Mouse (Mus musculus) MEL (cell line): ENCODE measurements around the gene Engase. TPM values are rescaled to one million over a fixed set of nuclear protein-coding genes. Genes with fewer than 3 reads are reported as not detected.

Source experiments
- DNase-seq: peaks from one replicate; pipeline ENCODE4 v3.0.0; 2011; ENCODE audit warnings: low read depth, low spot score
- H3K27ac ChIP-seq: 2 replicates; pipeline ENCODE4 v1.5.1; 2012; ENCODE audit warnings: low read depth, mild to moderate bottlenecking, control low read depth, low read length, moderate library complexity; ENCODE audit not compliant: control insufficient read depth
- H3K27me3 ChIP-seq, 2 experiments: fragments of 150-350 bp in 1 of 2; sonication (generic) in 1 of 2; 2 replicates each; pipeline ENCODE4 v1.6.1; 2012; ENCODE audit warnings: low read length in 2 of 2, mild to moderate bottlenecking in 2 of 2, improper control_type of control experiment in 1 of 2, moderate library complexity in 1 of 2; ENCODE audit not compliant: insufficient read depth in 2 of 2, control insufficient read depth in 1 of 2
- H3K36me3 ChIP-seq, 2 experiments: 2 replicates each; pipeline ENCODE4 v1.6.1; 2012 to 2014; ENCODE audit warnings: low read length in 2 of 2, improper control_type of control experiment in 1 of 2, inconsistent platforms in 1 of 2, mild to moderate bottlenecking in 1 of 2; ENCODE audit not compliant: insufficient read depth in 2 of 2, control insufficient read depth in 1 of 2
- H3K4me1 ChIP-seq, 2 experiments: fragments of 150-350 bp in 1 of 2; sonication (generic) in 1 of 2; 2 replicates each; pipeline ENCODE4 v1.6.1; 2012; ENCODE audit warnings: low read length in 2 of 2, improper control_type of control experiment in 1 of 2, mild to moderate bottlenecking in 1 of 2; ENCODE audit not compliant: insufficient read depth in 2 of 2, control insufficient read depth in 1 of 2
- H3K4me3 ChIP-seq, 2 experiments: fragments of 150-350 bp in 1 of 2; sonication (generic) in 1 of 2; 2 replicates each; pipeline ENCODE4 v1.5.1; 2012; ENCODE audit warnings: low read depth in 2 of 2, low read length in 2 of 2, mild to moderate bottlenecking in 2 of 2, moderate library complexity in 2 of 2, control low read depth in 1 of 2, improper control_type of control experiment in 1 of 2; ENCODE audit not compliant: control insufficient read depth in 1 of 2, insufficient read depth in 1 of 2
- H3K79me2 ChIP-seq: 2 replicates; pipeline ENCODE4 v1.6.1; 2012; ENCODE audit warnings: mild to moderate bottlenecking, low read length, moderate library complexity; ENCODE audit not compliant: control insufficient read depth, poor library complexity, insufficient read depth
- H3K9ac ChIP-seq: 2 replicates; pipeline ENCODE4 v1.6.1; 2012; ENCODE audit warnings: low read depth, mild to moderate bottlenecking, control low read depth, low read length, moderate library complexity; ENCODE audit not compliant: control insufficient read depth, poor library complexity, severe bottlenecking
- H3K9me3 ChIP-seq: fragments of 150-350 bp; sonication (generic); replicated peaks from 2 replicates; pipeline ENCODE4 v1.6.1; 2012; ENCODE audit warnings: mild to moderate bottlenecking, low read length, improper control_type of control experiment, moderate library complexity; ENCODE audit not compliant: insufficient read depth
- BHLHE40 ChIP-seq: IDR thresholded peaks from 2 replicates; pipeline ENCODE4 v1.6.1; 2012; ENCODE audit warnings: low read depth, mild to moderate bottlenecking, inconsistent platforms, low read length, improper control_type of control experiment, borderline replicate concordance
- E2F4 ChIP-seq: IDR thresholded peaks from 2 replicates; pipeline ENCODE4 v1.6.1; 2011; ENCODE audit warnings: low read depth, low read length, improper control_type of control experiment, borderline replicate concordance
- ELF1 ChIP-seq: IDR thresholded peaks from 2 replicates; pipeline ENCODE4 v1.6.1; 2014; ENCODE audit warnings: low read depth, mild to moderate bottlenecking, inconsistent platforms, low read length, improper control_type of control experiment, moderate library complexity
- EP300 ChIP-seq, 2 experiments: IDR thresholded peaks; 2 replicates each; pipeline ENCODE4 v1.6.1; 2011; ENCODE audit warnings: improper control_type of control experiment in 2 of 2, low read length in 2 of 2, low read depth in 1 of 2, mild to moderate bottlenecking in 1 of 2
- ETS1 ChIP-seq: IDR thresholded peaks from 2 replicates; pipeline ENCODE4 v1.6.1; 2012; ENCODE audit warnings: low read depth, mild to moderate bottlenecking, inconsistent platforms, low read length, improper control_type of control experiment, moderate library complexity
- GATA1 ChIP-seq: IDR thresholded peaks from 2 replicates; pipeline ENCODE4 v1.6.1; 2011; ENCODE audit warnings: low read depth, low read length, improper control_type of control experiment
- HCFC1 ChIP-seq: IDR thresholded peaks from 2 replicates; pipeline ENCODE4 v1.6.1; 2012; ENCODE audit warnings: low read depth, mild to moderate bottlenecking, inconsistent platforms, low read length, improper control_type of control experiment, moderate library complexity
- MAFK ChIP-seq: IDR thresholded peaks from 2 replicates; pipeline ENCODE4 v1.6.1; 2011; ENCODE audit warnings: low read depth, mild to moderate bottlenecking, low read length, improper control_type of control experiment, borderline replicate concordance
- MAX ChIP-seq: IDR thresholded peaks from 2 replicates; pipeline ENCODE4 v1.6.1; 2011; ENCODE audit warnings: low read length, improper control_type of control experiment
- MAZ ChIP-seq: IDR thresholded peaks from 2 replicates; pipeline ENCODE4 v1.6.1; 2012; ENCODE audit warnings: low read depth, mild to moderate bottlenecking, inconsistent platforms, low read length, improper control_type of control experiment
- MEF2A ChIP-seq: IDR thresholded peaks from 2 replicates; pipeline ENCODE4 v1.6.1; 2014; ENCODE audit warnings: low read depth, mild to moderate bottlenecking, inconsistent platforms, low read length, improper control_type of control experiment; ENCODE audit not compliant: poor library complexity, insufficient replicate concordance, severe bottlenecking; ENCODE audit errors: extremely low read depth
- MXI1 ChIP-seq: IDR thresholded peaks from 2 replicates; pipeline ENCODE4 v1.6.1; 2011; ENCODE audit warnings: mild to moderate bottlenecking, low read depth, low read length, improper control_type of control experiment
- MYB ChIP-seq: IDR thresholded peaks from 2 replicates; pipeline ENCODE4 v1.6.1; 2011; ENCODE audit warnings: mild to moderate bottlenecking, low read depth, low read length, improper control_type of control experiment
- MYC ChIP-seq: IDR thresholded peaks from 2 replicates; pipeline ENCODE4 v1.6.1; 2011; ENCODE audit warnings: low read depth, mild to moderate bottlenecking, low read length, improper control_type of control experiment, moderate library complexity
- NELFE ChIP-seq: IDR thresholded peaks from 2 replicates; pipeline ENCODE4 v1.6.1; 2011; ENCODE audit warnings: low read depth, low read length, improper control_type of control experiment
- NRF1 ChIP-seq: IDR thresholded peaks from 2 replicates; pipeline ENCODE4 v1.6.1; 2014; ENCODE audit warnings: low read depth, mild to moderate bottlenecking, inconsistent platforms, low read length, improper control_type of control experiment, moderate library complexity; ENCODE audit not compliant: poor library complexity, insufficient read depth, severe bottlenecking
- POLR2A ChIP-seq, 2 experiments: IDR thresholded peaks; 2 replicates each; pipeline ENCODE4 v1.6.1; 2011 to 2012; ENCODE audit warnings: low read length in 2 of 2, mild to moderate bottlenecking in 2 of 2, control low read depth in 1 of 2, improper control_type of control experiment in 1 of 2, low read depth in 1 of 2, moderate library complexity in 1 of 2; ENCODE audit not compliant: control insufficient read depth in 1 of 2, insufficient read depth in 1 of 2, poor library complexity in 1 of 2
- POLR2AphosphoS2 ChIP-seq: IDR thresholded peaks from 2 replicates; pipeline ENCODE4 v1.6.1; 2011; ENCODE audit warnings: low read length, improper control_type of control experiment
- RCOR1 ChIP-seq: IDR thresholded peaks from 2 replicates; pipeline ENCODE4 v1.6.1; 2012; ENCODE audit warnings: low read depth, mild to moderate bottlenecking, inconsistent platforms, low read length, improper control_type of control experiment
- SIN3A ChIP-seq: IDR thresholded peaks from 2 replicates; pipeline ENCODE4 v1.6.1; 2012; ENCODE audit warnings: low read length, improper control_type of control experiment, inconsistent platforms
- TAL1 ChIP-seq: IDR thresholded peaks from 2 replicates; pipeline ENCODE4 v1.6.1; 2012; ENCODE audit warnings: mild to moderate bottlenecking, inconsistent platforms, low read length, moderate library complexity, mixed read lengths
- TCF12 ChIP-seq: IDR thresholded peaks from 2 replicates; pipeline ENCODE4 v1.6.1; 2014; ENCODE audit warnings: low read depth, mild to moderate bottlenecking, inconsistent platforms, low read length, improper control_type of control experiment, moderate library complexity
- USF1 ChIP-seq: IDR thresholded peaks from 2 replicates; pipeline ENCODE4 v1.6.1; 2014; ENCODE audit warnings: low read depth, mild to moderate bottlenecking, inconsistent platforms, low read length, improper control_type of control experiment, moderate library complexity
- USF2 ChIP-seq, 2 experiments: IDR thresholded peaks; 2 replicates each; pipeline ENCODE4 v1.6.1; 2011 to 2012; ENCODE audit warnings: improper control_type of control experiment in 2 of 2, low read length in 2 of 2, borderline replicate concordance in 1 of 2, inconsistent platforms in 1 of 2, low read depth in 1 of 2, mild to moderate bottlenecking in 1 of 2; ENCODE audit not compliant: insufficient read depth in 1 of 2
- ZKSCAN1 ChIP-seq: IDR thresholded peaks from 2 replicates; pipeline ENCODE4 v1.6.1; 2012; ENCODE audit warnings: low read depth, mild to moderate bottlenecking, inconsistent platforms, low read length, improper control_type of control experiment, moderate library complexity
- polyA plus RNA-seq, 2 experiments: library from polyadenylated mRNA; stranded (reverse) in 1 of 2; unstranded in 1 of 2; fragments of >175 nt in 1 of 2; fragments of >200 nt in 1 of 2; gene quantifications; 2 replicates each; pipeline versions ENCODE4 v1.2.1 to v1.2.4; 2012; ENCODE audit warnings: low replicate concordance in 2 of 2, low read depth in 1 of 2; ENCODE audit not compliant: insufficient read length in 2 of 2, insufficient read depth in 1 of 2, missing spikeins in 1 of 2
- total RNA-seq: library from RNA; depleted of rRNA; stranded (reverse); fragments of 300-350 nt; gene quantifications from 2 replicates; pipeline ENCODE4 v1.2.3, GENCODE M21; 2012

The Engase gene
- total and polyA plus RNA-seq, 3 experiments, result 15.3 to 23.5 TPM; not detected in 1

DNA sequence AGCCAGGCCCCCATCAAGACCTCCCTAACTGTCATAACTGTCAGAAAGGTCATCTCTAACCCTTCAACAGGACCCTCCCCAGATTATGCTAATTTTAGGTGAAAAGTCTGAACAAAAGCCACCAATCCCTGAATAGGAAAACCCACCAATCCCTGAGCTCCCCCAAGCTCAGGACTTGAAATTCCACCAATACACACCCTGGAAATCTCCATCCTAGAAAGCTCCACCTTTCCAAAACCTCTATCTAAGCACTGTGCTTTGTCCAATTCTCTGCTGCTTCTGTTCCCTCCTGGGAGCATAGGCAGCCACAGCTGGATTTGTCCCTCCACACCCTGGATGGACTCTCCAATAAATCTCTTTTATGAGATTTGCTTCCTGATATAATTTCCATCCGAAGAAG lies 3.5 kb upstream of the Engase start:
- Histone ChIP-seq H3K36me3 (peaks cover 0 to 35% of the 10 kb centered on the region in 2 experiments; a peak in 2 of 4 replicates), H3K27me3 (no peaks in the 10 kb centered on the region), H3K79me2 (0 out of 2 replicates have a peak, but pooled peaks cover 4% of the 10 kb centered on the region), H3K27ac (peak overlapping the region; percentile 88), H3K9me3 (no peaks in the 10 kb centered on the region), H3K4me3 (peak overlapping the region in 1 of 2 experiments; percentile 19; a peak in 1 of 4 replicates), H3K4me1 (peaks cover 36 to 60% of the 10 kb centered on the region in 2 experiments), H3K9ac (peak overlapping the region; percentile 20)
- peak; percentile 59 for DNase-seq
- 0 out of 2 replicates have a peak, but pooled peaks have one; percentile 32 for TF ChIP-seq MYB
- TF ChIP-seq POLR2AphosphoS2, result no peak
- 0 out of 2 replicates have a peak, but pooled peaks have one; percentile 8 for TF ChIP-seq HCFC1

- 0 out of 2 replicates have a peak, but pooled peaks cover 4% of the 10 kb centered on the region for H3K79me2 ChIP-seq
- TF ChIP-seq EP300 (IDR thresholded peaks at IDR 0.05; ENCODE audit: low read depth in 1 of 2, low read length in 2 of 2) (peak; percentile 84 to 87), GATA1 (peak; percentile 95), USF2 (IDR thresholded peaks at IDR 0.05; ENCODE audit: borderline replicate concordance in 1 of 2, insufficient read depth in 1 of 2, low read depth in 1 of 2, low read length in 2 of 2) (no peak), NELFE (0 out of 2 replicates have a peak, but pooled peaks have one; percentile 28), ELF1 (peak; percentile 15; the same call in 1 of the 2 replicates), E2F4 (no peak), BHLHE40 (peak; percentile 42; the same call in 1 of the 2 replicates), NRF1 (no peak), MAZ (peak; percentile 68; the same call in 1 of the 2 replicates), ETS1 (peak; percentile 96), TCF12 (peak; percentile 92), RCOR1 (peak; percentile 63), SIN3A (peak; percentile 86), ZKSCAN1 (no peak), MXI1 (peak; percentile 81), MAFK (peak; percentile 77; the same call in 1 of the 2 replicates), USF1 (peak; percentile 40; the same call in 1 of the 2 replicates), HCFC1 (peak; percentile 11; the same call in 1 of the 2 replicates), POLR2A (IDR thresholded peaks at IDR 0.05; ENCODE audit: control insufficient read depth in 1 of 2, insufficient read depth in 1 of 2, low read depth in 1 of 2, low read length in 2 of 2, poor library complexity in 1 of 2) (no peak), MEF2A (peak; percentile 99), MAX (peak; percentile 94), MYC (peak; percentile 95), TAL1 (peak; percentile 37; the same call in 1 of the 2 replicates)
- TF ChIP-seq, all 39 proteins: peak for 18
- Histone ChIP-seq H3K36me3 (peaks cover 0 to 35% of the 10 kb centered on the region in 2 experiments; a peak in 2 of 4 replicates), H3K4me1 (peaks cover 30 to 57% of the 10 kb centered on the region in 2 experiments), H3K4me3 (peak overlapping the region in 1 of 2 experiments; percentile 19; a peak in 2 of 4 replicates), H3K9me3 (no peaks in the 10 kb centered on the region), H3K27me3 (no peaks in the 10 kb centered on the region), H3K9ac (peak overlapping the region; percentile 20), H3K27ac (peak overlapping the region; percentile 88)
- peak; percentile 82 for DNase-seq
These were observed 2.7 kb upstream of the Engase start for GRCm38 (mm10) chr11:118473842-118474500.
